Mouse (Mus musculus) adrenal gland, postnatal 25 days (tissue): ENCODE results near the gene Ryr3. TPM values are rescaled to one million over a fixed set of nuclear protein-coding genes. Genes with fewer than 3 reads are reported as not detected.
"Not testable (repeated sequence)": the region's sequence is repeated elsewhere in the genome, so short reads cannot be mapped to it uniquely, and the experiment has no call there.

Source experiments
- DNase-seq: peaks from one replicate; pipeline ENCODE4 v3.0.0; 2021; ENCODE audit warnings: mixed read lengths
- total RNA-seq: library from RNA; stranded (reverse); gene quantifications from 2 replicates; pipeline ENCODE4 v1.2.3, GENCODE M21; 2021

Ryr3 gene
- total RNA-seq, 1 experiment from 2014 or later, result 1.1 TPM

- no peak for DNase-seq
Measured at GRCm38 (mm10) chr2:113095184-113095583, 121.7 kb downstream of the Ryr3 start.

- no peak for DNase-seq
Measured at GRCm38 (mm10) chr2:113094088-113094487, 122.8 kb downstream of the Ryr3 start.

DNA sequence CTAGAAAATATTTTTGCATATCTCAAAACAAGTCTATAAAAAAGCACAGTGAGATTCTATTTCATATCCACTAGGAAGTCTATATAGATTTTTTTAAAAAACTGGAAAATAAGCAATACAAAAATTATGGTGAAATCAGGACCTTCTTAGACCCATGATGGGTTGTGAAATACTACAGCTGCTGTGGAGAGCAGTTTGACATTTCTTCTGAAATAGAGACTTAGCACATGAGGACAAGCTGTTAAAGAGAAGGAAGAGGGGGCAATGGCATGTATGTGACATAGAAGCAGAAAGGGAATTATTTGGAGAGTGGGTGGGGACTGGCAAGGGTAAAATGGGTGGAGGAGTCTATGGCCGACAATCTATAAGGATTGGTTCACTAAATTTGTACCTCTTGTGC, 124.1 kb downstream of the Ryr3 start:
- no peak for DNase-seq

DNA sequence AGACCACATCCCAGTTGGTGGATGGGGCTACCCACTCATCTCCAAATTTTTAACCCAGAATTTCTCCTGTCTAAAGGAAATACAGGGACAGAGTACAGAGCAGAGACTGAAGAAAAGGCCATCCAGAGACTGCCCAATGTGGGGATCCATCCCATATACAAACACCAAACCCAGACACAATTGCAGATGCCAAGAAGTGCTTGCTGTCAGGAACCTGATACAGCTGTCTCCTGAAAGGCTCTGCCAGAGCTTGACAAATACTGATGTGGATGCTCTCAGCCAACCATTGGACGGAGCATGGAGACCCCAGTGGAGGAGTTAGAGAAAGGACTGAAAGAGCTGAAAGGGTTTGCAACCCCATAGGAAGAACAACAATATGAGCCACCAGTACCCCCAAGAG, 125.6 kb downstream of the Ryr3 start:
- not testable (repeated sequence) for DNase-seq

GRCm38 (mm10) chr2:113076396-113076795, 140.5 kb downstream of the Ryr3 start:
- no peak for DNase-seq

DNA sequence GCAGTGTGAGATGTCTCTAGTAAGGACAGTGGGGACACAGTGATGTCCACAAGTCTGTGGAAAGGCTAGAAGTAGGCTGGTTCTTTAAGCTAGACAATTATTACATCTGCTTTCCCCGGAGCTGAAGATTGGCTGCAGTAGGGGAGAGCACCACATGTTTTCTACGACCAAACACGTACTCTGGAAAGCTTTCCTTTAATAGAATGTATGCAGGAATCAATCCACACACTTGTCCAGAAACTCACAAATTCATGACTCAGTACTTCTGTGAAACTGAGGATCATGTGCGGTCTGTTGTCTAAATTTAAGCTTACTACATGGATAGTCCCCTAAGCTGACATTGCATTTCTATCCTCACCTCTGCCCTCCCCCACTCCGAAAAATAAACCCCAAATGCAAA, 157.5 kb downstream of the Ryr3 start:
- DNase-seq, result no peak

DNA sequence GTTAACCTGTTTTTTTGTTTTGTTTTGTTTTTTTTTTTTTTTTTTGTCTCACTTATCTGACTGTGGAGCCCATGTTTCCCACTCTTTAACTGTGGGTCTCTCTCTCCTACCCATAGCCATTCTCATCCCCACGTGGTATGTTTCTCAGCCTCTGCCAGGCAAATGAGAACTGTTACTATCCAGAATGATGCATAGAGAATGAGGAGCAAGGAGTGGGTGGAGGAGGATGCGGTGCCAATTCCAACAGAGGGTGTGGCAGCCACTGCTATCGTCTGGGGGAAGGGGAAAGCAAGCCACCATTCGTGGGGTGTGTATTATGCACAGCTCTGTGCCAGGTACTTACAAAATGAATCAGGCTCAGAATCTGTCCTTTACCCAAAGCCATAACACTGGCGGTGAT, 158.0 kb downstream of the Ryr3 start:
- DNase-seq, result no peak

DNA sequence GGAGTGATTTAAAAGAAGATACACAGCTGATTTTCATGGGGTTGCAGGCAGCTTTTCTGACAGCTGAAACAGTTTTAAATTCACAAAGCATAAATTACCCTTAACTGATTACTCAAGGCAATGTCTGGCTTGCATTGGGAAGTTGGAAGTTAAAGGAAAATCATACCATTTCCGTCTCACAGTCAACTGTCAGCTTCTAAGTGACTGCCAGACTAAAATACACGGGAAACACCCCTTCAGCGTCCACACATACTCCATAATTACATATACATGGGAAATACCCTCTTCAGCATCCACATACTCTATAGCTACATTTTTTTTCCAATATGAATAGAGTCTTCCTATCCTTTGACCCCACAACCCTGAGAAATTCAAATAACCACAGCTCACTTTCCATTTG, 158.8 kb downstream of the Ryr3 start:
- no peak for DNase-seq

DNA sequence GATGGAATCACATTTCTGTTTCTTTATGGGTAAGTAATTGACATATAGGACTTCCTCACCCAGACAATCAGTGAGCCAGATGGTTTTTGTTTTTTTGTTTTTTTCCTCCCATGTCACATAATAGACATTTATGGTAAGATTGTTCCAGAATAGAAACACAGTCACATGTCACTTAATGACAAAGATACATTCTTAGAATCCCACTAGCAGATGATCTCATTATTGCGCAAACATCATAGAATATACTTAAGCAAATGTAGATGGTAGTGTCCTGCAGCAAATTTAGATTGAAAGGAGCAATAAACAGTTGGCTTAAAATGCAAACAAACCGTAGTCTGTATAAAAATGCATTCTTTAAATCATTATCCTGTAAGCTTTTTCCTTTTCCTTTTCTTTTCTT, 161.3 kb downstream of the Ryr3 start:
- DNase-seq, result no peak

DNA sequence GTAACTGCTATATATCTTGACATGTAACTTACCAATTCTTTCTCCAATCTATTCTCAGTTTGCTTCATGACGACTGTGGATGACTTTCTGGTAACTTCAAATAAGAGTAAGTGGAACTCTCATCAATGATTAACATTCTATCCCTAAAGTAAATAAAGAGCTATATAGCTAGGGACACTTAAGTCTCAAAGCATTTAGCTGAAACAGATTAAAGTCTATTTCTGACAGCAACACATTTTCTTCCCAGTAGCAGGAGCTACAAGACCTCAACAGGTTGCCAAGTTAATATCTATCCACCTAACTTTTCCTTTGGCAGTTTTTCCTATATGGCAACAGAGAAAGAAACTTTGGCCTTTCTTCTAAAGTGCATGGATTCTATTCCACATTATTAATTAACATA, 167.1 kb downstream of the Ryr3 start:
- no peak for DNase-seq

- no peak for DNase-seq
Measured at GRCm38 (mm10) chr2:113036550-113036949, 180.3 kb downstream of the Ryr3 start.

GRCm38 (mm10) chr2:113030689-113031088, 186.2 kb downstream of the Ryr3 start:
- no peak for DNase-seq

GRCm38 (mm10) chr2:113019896-113020295, 197.0 kb downstream of the Ryr3 start:
- no peak for DNase-seq

DNA sequence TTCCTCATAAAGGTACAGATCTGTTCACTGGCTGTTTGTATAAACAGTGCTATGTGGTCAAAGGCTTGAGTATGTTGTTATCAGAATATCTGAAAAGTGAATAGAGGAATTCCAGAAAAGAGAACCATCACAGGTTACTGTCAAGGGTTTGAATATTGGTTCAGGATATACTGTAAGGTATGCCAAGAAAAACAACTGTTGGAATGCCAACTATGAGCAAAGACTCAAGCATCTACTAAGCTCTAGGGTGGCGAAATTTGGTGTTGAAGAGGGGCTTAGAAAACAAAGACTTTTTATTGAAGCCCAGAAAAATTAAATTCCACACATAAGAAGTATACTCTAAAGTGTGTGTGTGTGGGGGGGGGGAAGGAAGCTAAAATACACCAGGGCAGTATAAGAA, 198.6 kb downstream of the Ryr3 start:
- DNase-seq, result no peak

DNA sequence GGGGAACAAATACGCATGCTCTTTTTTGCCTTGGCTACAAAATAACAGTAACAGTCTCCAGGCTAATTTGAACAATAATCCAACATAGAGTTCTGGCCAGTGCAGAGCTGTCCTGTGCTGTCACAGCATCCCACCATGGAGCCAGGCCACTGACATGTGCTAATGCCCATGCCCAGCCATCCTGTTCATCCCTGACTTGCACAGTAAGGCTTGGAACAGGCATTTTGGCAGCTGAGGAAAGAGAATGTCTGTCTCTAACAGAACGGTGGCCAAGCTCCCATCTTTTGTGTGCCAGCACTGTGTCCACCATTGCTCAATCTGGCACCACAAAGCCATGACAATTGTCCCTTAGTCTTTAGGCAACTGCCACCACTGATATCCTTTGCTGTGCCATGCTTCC, 200.7 kb downstream of the Ryr3 start:
- no peak for DNase-seq

DNA sequence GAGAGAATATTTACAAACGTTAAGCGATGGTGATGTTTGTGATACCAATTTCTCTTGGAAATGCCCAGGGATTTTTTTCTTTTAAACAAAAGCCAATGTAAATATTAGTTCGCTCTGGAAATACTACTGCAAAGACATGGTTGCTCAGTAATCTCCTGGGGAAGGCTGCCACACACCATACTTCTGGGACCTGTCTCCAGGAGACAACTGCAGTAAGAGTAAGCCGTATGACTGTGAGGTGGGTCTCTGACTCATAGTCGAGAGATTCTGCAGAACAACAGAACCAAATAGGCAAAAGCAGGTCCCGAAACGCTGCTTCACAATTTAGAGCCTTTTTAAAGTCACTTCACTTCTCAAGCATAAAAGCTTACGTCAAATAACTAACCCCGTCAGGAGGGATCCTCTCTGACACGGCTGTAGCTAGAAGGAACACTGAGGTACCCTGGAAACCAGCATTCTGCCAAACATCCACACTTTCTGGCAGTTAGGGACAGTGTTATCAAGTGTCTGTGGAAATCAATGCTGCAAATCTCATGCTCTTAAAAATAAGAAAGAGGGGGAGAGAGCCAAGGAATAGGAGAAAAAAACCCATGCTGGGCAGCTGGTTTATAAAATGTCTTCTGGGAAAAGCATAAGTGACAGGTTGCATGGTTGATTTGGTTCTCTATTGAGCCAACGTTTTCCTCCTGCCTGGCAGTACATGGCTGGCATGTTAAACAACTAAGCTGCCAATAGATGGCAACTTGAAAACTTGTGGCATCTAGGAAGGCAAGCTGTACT, 207.7 kb downstream of the Ryr3 start:
- DNase-seq, result no peak

- no peak for DNase-seq
Measured at GRCm38 (mm10) chr2:112998498-112998897, 218.4 kb downstream of the Ryr3 start.

- no peak for DNase-seq
Measured at GRCm38 (mm10) chr2:112982908-112983510, 233.9 kb downstream of the Ryr3 start.

GRCm38 (mm10) chr2:112966807-112967625, 249.9 kb downstream of the Ryr3 start:
- no peak for DNase-seq

DNA sequence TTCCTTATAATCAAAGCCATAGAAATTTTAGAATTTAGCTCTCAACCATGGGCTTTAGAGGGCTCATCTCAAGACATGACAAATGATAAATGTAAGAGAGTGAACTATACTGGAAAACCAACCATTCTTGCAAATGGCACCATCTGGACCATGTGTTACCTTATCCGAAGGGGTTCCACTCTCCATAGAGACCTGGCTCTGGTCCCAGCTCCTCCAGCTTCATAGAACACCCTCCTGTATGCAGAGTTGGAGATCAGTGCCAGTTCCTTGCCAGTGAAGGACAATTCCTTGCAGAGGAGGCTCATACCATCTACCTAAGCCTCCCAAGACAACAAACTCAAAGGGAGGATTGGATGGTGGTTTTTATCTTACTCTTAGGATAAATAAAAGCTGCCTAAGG, 268.0 kb downstream of the Ryr3 start:
- DNase-seq, result no peak

- DNase-seq, result no peak
Measured at GRCm38 (mm10) chr2:112931776-112932175, 285.1 kb downstream of the Ryr3 start.

DNA sequence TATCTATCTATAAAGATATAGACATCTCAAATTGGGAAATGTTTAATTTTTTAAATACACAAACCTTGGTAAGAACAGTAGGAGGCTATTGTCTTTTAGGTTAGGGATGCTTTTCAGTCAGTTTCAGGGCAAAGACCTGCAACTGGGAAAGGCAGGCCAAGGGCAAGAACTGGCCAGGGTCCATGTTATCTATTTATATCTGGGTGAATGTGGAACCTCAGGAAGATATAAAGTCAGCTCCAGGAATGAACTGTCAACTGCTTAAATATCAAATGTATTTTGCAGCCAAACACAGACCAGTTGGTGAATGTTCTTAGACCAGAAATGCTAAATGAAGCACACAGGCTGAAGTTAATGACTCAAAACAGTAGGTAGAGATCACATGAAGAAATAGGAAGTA, 303.1 kb downstream of the Ryr3 start:
- no peak for DNase-seq

DNA sequence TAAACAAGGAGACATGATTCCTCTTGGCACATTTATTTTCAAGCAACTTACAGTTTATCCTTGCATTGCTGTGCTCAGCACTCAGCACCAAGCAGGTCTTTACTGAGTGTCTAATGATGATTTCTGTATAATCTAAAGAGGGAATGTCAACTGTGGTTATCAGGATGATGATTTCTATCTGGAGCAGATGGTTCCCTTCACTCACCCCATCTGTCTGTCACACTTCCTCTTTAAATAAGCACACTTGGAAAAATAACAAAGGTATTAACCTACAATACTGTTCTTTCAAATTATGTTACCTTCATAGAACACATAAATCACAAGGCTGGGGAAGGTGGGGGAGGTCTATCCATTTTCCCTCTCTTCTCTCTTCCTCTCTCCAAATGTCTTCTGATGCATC, 304.3 kb downstream of the Ryr3 start:
- no peak for DNase-seq
